Mouse (Mus musculus) brain, embryonic 14.5 days (tissue): ENCODE measurements around the gene Tst. TPM values are rescaled to one million over a fixed set of nuclear protein-coding genes. Genes with fewer than 3 reads are reported as not detected.

ENCODE experiments used
- DNase-seq: peaks from one replicate; pipeline ENCODE4 v3.0.0-alpha.2; 2011; ENCODE audit warnings: low read depth
- POLR2A ChIP-seq: fragments of 200-500 bp; IDR thresholded peaks from 2 replicates; pipeline ENCODE4 v1.6.1; 2012; ENCODE audit warnings: mild to moderate bottlenecking, inconsistent platforms, borderline replicate concordance; ENCODE audit not compliant: poor library complexity, insufficient read depth, insufficient read length, severe bottlenecking; ENCODE audit errors: extremely low read depth
- polyA plus RNA-seq: library from polyadenylated mRNA; depleted of rRNA; stranded (reverse); fragments of >200 nt; gene quantifications from 2 replicates; pipeline ENCODE4 v1.2.3, GENCODE M21; 2012; rRNA removed

Tst gene
- polyA plus RNA-seq, 1 experiment: 12.4 TPM

GRCm38 (mm10) chr15:78351586-78352165 lies 54.0 kb downstream of the Tst start:
- no peak for TF ChIP-seq POLR2A
- DNase-seq: no peak

Other genes with a start within 250 kb of the Tst start
- 56.7 and 68.1 TPM in 2 replicates for gene Ift27, start 231.8 kb downstream of the Tst start, polyA plus RNA-seq
- gene Pvalb, start 199.5 kb downstream of the Tst start, polyA plus RNA-seq: 1.00 and 2.9 TPM in 2 replicates
- gene Ncf4, start 161.1 kb downstream of the Tst start, polyA plus RNA-seq: 0.66 and 1.1 TPM in 2 replicates
- gene Csf2rb2, start 100.2 kb downstream of the Tst start, polyA plus RNA-seq: 0.29 and 0.32 TPM in 2 replicates
- gene Csf2rb, start 80.2 kb downstream of the Tst start, polyA plus RNA-seq: 0.85 and 1.8 TPM in 2 replicates
- not detected in 2 replicates for gene Tex33, start 10.0 kb downstream of the Tst start, polyA plus RNA-seq
- gene Mpst, start 509 bp upstream of the Tst start, polyA plus RNA-seq: 83.4 and 130 TPM in 2 replicates
- 259 and 385 TPM in 2 replicates for gene Kctd17, start 22.7 kb upstream of the Tst start, polyA plus RNA-seq
- gene Tmprss6, start 62.7 kb upstream of the Tst start, polyA plus RNA-seq: 0.14 and 0.22 TPM in 2 replicates
- 0.03 and 0.12 TPM in 2 replicates for gene Il2rb, start 89.4 kb upstream of the Tst start, polyA plus RNA-seq
- 13.5 and 16.3 TPM in 2 replicates for gene C1qtnf6, start 125.5 kb upstream of the Tst start, polyA plus RNA-seq
- gene Sstr3, start 138.8 kb upstream of the Tst start, polyA plus RNA-seq: 1.5 TPM in 2 replicates
- gene Rac2, start 166.9 kb upstream of the Tst start, polyA plus RNA-seq: 5.5 and 9.0 TPM in 2 replicates
- 4.0 and 4.8 TPM in 2 replicates for gene Cyth4, start 191.1 kb upstream of the Tst start, polyA plus RNA-seq